Mouse (Mus musculus) liver, postnatal 0 days (tissue): ENCODE measurements at regions not wholly inside any gene's neighbourhood (a gene's known extent, or its start where the extent isn't known, plus 50 kb on each side); places are given as distances from the start of the nearest gene placed in this dataset.

ENCODE experiments used
- ATAC-seq: fragments of 200-750 bp; cut with Nextera tagmentation; 2 replicates; pipeline ENCODE4 v1.8.0; 2017; ENCODE audit warnings: mild to moderate bottlenecking, moderate library complexity
- DNase-seq: peaks from one replicate; pipeline ENCODE4 v3.0.0-alpha.2; 2016
- H3K27ac ChIP-seq: fragments of 300-500 bp; sonication (generic); 2 replicates; pipeline ENCODE4 v1.5.1; 2014; ENCODE audit warnings: antibody characterized with exemption, moderate library complexity, mild to moderate bottlenecking, low read depth
- H3K27me3 ChIP-seq: fragments of 300-500 bp; sonication (generic); 2 replicates; pipeline ENCODE4 v1.6.1; 2014; ENCODE audit warnings: low read length, control low read depth, mixed read lengths; ENCODE audit not compliant: insufficient read depth
- H3K36me3 ChIP-seq: fragments of 300-500 bp; sonication (generic); replicated peaks from 2 replicates; pipeline ENCODE4 v1.6.1; 2014; ENCODE audit warnings: mild to moderate bottlenecking, control low read depth, low read length, moderate library complexity, mixed read lengths; ENCODE audit not compliant: insufficient read depth
- H3K4me1 ChIP-seq: fragments of 300-500 bp; sonication (generic); 2 replicates; pipeline ENCODE4 v1.6.1; 2014; ENCODE audit warnings: antibody characterized with exemption, mild to moderate bottlenecking, control low read depth; ENCODE audit not compliant: insufficient read depth
- H3K4me2 ChIP-seq: fragments of 300-500 bp; sonication (generic); 2 replicates; pipeline ENCODE4 v1.6.1; 2014; ENCODE audit warnings: low read depth, mild to moderate bottlenecking, low read length, moderate library complexity, mixed read lengths
- H3K4me3 ChIP-seq: fragments of 300-500 bp; sonication (generic); 2 replicates; pipeline ENCODE4 v1.5.1; 2014; ENCODE audit warnings: low read depth, low read length
- H3K9ac ChIP-seq: fragments of 300-500 bp; sonication (generic); replicated peaks from 2 replicates; pipeline ENCODE4 v1.6.1; 2014; ENCODE audit warnings: mild to moderate bottlenecking, moderate library complexity
- H3K9me3 ChIP-seq: fragments of 300-500 bp; sonication (generic); 2 replicates; pipeline ENCODE4 v1.6.1; 2016; ENCODE audit warnings: mild to moderate bottlenecking, control low read depth, low read length, mixed read lengths
- CTCF ChIP-seq: sonication (generic); IDR thresholded peaks from 2 replicates; pipeline ENCODE4 v1.5.1; 2016; ENCODE audit warnings: antibody characterized with exemption, low read depth
- EP300 ChIP-seq: IDR thresholded peaks from 2 replicates; pipeline ENCODE4 v1.6.1; 2016; ENCODE audit warnings: antibody characterized with exemption, low read depth, mild to moderate bottlenecking
- WGBS: fragments of 180-500 bp; shearing (Covaris S2); extraction: QIAGEN DNeasy Blood & Tissue Kit; methylation state at CpG from one replicate; pipeline ENCODE4 v1.1.7; 2014; ENCODE audit not compliant: insufficient replicate concordance; 5-methylcytosine and 5-hydroxymethylcytosine counted together

DNA sequence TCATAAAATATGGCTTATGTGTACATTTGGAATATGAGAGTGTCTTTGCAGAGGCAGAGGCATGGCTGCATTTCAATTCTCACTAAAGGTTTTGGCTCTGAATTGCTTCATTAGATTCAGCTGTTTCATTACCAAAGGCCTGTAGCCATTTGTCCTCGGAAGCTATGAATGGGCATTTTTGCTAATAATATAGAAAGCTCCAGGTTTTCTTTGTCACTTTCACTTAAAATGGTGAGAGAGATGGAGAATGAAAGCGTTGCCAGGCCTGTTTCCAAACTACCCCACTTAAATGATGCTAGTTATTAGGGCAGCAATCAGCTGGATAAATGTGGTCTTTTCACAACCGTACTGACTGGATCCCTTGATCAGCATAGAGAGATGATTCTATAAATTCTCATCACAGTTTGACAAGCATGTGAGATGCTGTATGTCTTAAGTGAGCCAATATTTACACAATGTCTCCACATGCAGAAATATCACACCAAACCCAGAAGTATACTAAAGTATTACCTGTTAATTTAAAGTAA lies 454.5 kb downstream of the Fat4 start:
- H3K4me1 ChIP-seq, result no peaks in the 10 kb centered on the region
- DNase-seq (no peak), ATAC-seq (no peak)
- no peak for TF ChIP-seq CTCF
- TF ChIP-seq EP300, result no peak
- no peak overlapping the region for H3K4me2 ChIP-seq
- H3K27me3 ChIP-seq, result no peaks in the 10 kb centered on the region
- no peak overlapping the region for H3K4me3 ChIP-seq
- H3K27ac ChIP-seq, result no peak overlapping the region
- WGBS, result 71% methylated on average over 3 of the region's 3 CpGs
- no peaks in the 10 kb centered on the region for H3K9me3 ChIP-seq
- H3K36me3 ChIP-seq, result no peaks in the 10 kb centered on the region
- no peak overlapping the region for H3K9ac ChIP-seq

GRCm38 (mm10) chr3:39344078-39344477 lies 457.3 kb downstream of the Fat4 start:
- Histone ChIP-seq H3K9me3 (no peaks in the 10 kb centered on the region), H3K27ac (no peak overlapping the region), H3K4me1 (no peaks in the 10 kb centered on the region), H3K27me3 (no peaks in the 10 kb centered on the region), H3K36me3 (no peaks in the 10 kb centered on the region), H3K4me2 (no peak overlapping the region), H3K9ac (no peak overlapping the region), H3K4me3 (no peak overlapping the region)
- TF ChIP-seq CTCF, result no peak
- no peak for TF ChIP-seq EP300
- DNase-seq, result no peak
- no peak for ATAC-seq
- 65% methylated on average over 3 of the region's 3 CpGs for WGBS

DNA sequence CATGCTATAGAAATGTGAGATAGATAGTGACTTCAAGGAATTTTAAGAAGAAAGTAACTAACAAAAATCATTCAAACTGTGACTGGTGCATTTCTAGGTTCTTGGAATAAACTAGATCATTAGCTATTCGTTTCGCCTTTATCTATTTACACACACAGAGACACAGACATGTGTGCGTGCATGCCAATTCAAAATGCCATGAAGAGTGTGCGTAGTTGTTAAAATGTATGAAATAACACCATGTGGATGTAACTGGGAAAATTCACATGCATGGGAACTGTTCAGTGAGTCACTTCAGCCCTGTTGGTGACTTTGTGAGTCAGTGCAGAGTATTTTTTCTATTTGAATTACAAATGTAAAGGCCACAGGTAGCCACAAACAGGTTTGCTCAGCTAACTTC lies 460.8 kb downstream of the Fat4 start:
- ATAC-seq (no peak), DNase-seq (no peak)
- Histone ChIP-seq H3K9me3 (no peaks in the 10 kb centered on the region), H3K4me1 (no peaks in the 10 kb centered on the region), H3K27ac (no peak overlapping the region), H3K9ac (no peak overlapping the region), H3K36me3 (no peaks in the 10 kb centered on the region), H3K4me3 (no peak overlapping the region), H3K4me2 (no peak overlapping the region), H3K27me3 (no peaks in the 10 kb centered on the region)
- TF ChIP-seq EP300, result no peak
- no peak for TF ChIP-seq CTCF
- WGBS, result 85% methylated on average over 4 of the region's 4 CpGs

- no peak for TF ChIP-seq CTCF
- TF ChIP-seq EP300, result no peak
- no peak overlapping the region for H3K27ac ChIP-seq
- no peak overlapping the region for H3K9ac ChIP-seq
- H3K9me3 ChIP-seq, result no peaks in the 10 kb centered on the region
- no peak overlapping the region for H3K4me3 ChIP-seq
- no peaks in the 10 kb centered on the region for H3K36me3 ChIP-seq
- ATAC-seq, result no peak
- no peak overlapping the region for H3K4me2 ChIP-seq
- no peak for DNase-seq
- 59% methylated on average over 2 of the region's 2 CpGs for WGBS
- no peaks in the 10 kb centered on the region for H3K27me3 ChIP-seq
- H3K4me1 ChIP-seq, result no peaks in the 10 kb centered on the region
Observed at GRCm38 (mm10) chr3:39357012-39357411, 470.3 kb downstream of the Fat4 start.

GRCm38 (mm10) chr3:39360278-39360677 lies 473.5 kb downstream of the Fat4 start:
- Histone ChIP-seq H3K4me2 (no peak overlapping the region), H3K4me3 (no peak overlapping the region), H3K36me3 (no peaks in the 10 kb centered on the region), H3K4me1 (no peaks in the 10 kb centered on the region), H3K27me3 (no peaks in the 10 kb centered on the region), H3K9ac (no peak overlapping the region), H3K27ac (no peak overlapping the region), H3K9me3 (no peaks in the 10 kb centered on the region)
- WGBS, result 71% methylated on average over 2 of the region's 2 CpGs
- TF ChIP-seq EP300, result no peak
- DNase-seq (no peak), ATAC-seq (no peak)

- WGBS, result 74% methylated on average over 4 of the region's 4 CpGs
- H3K36me3 ChIP-seq, result no peaks in the 10 kb centered on the region
- H3K27me3 ChIP-seq, result no peaks in the 10 kb centered on the region
- no peaks in the 10 kb centered on the region for H3K9me3 ChIP-seq
- no peak overlapping the region for H3K9ac ChIP-seq
- no peak overlapping the region for H3K4me2 ChIP-seq
- no peak overlapping the region for H3K27ac ChIP-seq
- ATAC-seq (no peak), DNase-seq (no peak)
- TF ChIP-seq CTCF, result no peak
- TF ChIP-seq EP300, result no peak
- H3K4me3 ChIP-seq, result no peak overlapping the region
- no peaks in the 10 kb centered on the region for H3K4me1 ChIP-seq
Observed at GRCm38 (mm10) chr3:39370926-39371325, 484.2 kb downstream of the Fat4 start.

DNA sequence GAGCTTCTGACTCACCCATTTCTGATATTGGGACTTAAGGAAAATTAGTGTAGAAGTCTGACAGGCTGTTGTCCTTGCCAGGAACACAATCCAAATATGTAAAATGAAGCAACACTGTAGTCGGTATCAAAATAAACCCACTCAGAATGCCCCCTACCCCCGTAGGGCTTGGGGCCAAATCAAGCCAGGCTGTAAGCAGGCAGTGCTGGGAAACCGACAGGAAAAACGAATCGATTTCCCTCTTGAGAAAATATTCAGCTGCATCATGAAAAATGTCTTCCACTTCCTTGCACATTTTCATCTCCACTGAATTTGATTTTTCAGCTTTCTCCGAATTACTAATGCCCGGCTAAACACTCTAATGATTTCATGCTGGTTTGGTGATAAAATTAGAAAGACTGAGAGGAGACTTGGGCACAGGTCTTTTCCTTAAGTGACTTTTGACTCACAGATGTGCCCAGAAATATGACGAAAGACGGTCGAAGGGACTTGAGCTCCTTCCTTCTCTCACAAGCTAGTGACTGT lies 485.7 kb downstream of the Fat4 start:
- no peak for ATAC-seq
- H3K36me3 ChIP-seq, result no peaks in the 10 kb centered on the region

More for the DNA sequence above, 485.7 kb downstream of the Fat4 start:
- TF ChIP-seq EP300 (no peak), CTCF (no peak)
- Histone ChIP-seq H3K9me3 (no peaks in the 10 kb centered on the region), H3K4me2 (no peak overlapping the region), H3K27ac (no peak overlapping the region), H3K9ac (no peak overlapping the region), H3K27me3 (no peaks in the 10 kb centered on the region), H3K4me1 (no peaks in the 10 kb centered on the region), H3K4me3 (no peak overlapping the region)
- WGBS, result 74% methylated on average over 10 of the region's 10 CpGs
- no peak for DNase-seq
